Mouse (Mus musculus): ENCODE data around the gene Stx16.
A peak's percentile ranks its signal among the peaks of the same experiment; 100 is the strongest.

The Stx16 gene

GRCm38 (mm10) chr2:174075072-174075570 lies 987 bp upstream of the Stx16 start:
- no peak for DNase-seq (ENCODE audit: low read depth, low spot score)

DNA sequence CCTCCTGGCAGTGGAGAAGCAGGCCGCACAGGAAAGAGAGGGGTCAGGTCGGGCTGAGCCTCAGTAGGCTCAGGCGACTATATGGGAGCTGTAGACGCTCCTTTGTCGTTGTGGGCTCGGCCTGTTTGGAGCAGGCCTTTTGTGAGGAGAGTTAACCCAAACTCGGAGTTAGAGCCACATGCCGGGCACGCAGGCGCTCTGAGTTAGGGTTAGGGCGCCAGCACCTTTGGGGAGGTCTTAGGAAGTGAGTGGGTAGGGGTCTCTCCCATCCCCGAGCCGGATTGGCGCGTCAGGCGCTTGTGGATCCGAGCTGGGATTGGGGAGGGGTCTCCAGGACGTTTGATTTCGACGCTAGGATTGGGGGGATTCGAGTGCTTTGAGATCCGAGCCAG lies 321 bp downstream of the Stx16 start:
- no peak for DNase-seq (ENCODE audit: low read depth, low spot score)

GRCm38 (mm10) chr2:174077004-174077695 lies 1.0 kb downstream of the Stx16 start:
- peak; percentile 24 for DNase-seq (ENCODE audit: low read depth, low spot score)

DNA sequence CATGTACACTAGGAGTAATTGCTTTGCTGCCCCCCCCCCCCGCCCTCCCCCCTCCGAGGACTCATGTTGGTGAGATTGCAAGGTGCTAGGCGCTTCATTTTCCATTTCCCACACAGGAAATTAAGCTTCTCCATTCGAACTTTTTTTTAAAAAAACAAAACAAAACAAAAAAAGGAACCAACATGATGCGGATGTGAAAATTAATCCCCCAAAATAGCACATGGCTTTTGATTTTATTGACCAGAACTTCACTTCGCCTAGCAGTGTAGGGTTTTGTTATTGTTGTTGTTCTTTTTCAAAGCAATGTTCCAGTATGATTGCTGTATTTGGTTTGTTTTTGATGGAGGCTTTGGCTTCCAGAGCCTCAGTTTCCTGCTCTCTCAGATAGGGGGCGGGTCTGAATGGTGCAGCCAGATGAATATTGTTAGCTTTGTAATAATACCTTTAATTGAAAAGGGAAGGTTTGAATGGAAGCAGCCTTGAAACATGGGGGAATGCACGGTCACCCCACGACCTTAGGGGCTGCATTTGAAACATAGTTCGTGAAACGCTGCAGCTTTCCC lies 1.7 kb downstream of the Stx16 start:
- no peak for DNase-seq (ENCODE audit: low read depth, low spot score)

DNA sequence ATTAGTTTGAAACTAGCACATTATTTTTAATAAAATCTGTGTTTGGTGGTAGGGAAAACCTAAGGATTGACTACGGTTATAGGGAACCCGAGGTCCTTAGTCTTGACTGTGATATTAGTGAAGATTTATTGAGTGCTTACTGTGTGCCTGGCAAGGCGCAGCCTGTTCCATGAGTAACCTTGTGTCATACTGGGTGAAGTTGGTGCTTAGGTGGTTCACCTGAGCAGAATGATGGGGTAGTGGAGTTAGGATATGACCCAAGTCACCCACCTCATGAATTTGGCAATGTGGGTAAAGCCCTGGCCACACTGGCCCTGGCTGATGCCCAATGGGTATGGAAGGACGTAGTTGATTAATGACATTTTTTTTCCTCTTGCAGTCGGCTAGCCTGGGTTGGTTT lies 5.7 kb downstream of the Stx16 start:
- DNase-seq (ENCODE audit: low read depth, low spot score), result no peak

GRCm38 (mm10) chr2:174082380-174082918 lies 6.3 kb downstream of the Stx16 start:
- DNase-seq (ENCODE audit: low read depth, low spot score), result no peak

- no peak for DNase-seq (ENCODE audit: low read depth, low spot score)
These were observed 19.0 kb downstream of the Stx16 start for GRCm38 (mm10) chr2:174095086-174095485.

DNA sequence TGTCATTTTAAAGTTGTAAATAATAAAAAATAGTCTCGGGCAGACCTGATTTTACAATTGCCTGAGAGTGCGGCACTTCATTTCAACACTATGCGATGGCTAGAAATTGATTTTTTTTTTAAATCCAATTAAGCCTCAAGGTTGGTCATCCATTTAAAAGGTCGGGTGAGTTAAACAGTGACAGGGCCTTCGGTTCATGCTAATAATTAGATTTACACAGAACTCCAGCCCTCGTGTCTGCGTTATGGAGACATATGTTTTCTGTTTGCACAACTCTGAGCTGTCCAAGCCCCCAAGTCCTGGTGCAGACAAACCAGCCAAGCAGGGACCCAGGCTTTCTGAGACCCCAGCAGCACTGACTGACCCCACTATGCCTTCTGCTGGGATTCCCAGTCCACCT lies 26.3 kb downstream of the Stx16 start:
- DNase-seq (ENCODE audit: low read depth, low spot score), result no peak

DNA sequence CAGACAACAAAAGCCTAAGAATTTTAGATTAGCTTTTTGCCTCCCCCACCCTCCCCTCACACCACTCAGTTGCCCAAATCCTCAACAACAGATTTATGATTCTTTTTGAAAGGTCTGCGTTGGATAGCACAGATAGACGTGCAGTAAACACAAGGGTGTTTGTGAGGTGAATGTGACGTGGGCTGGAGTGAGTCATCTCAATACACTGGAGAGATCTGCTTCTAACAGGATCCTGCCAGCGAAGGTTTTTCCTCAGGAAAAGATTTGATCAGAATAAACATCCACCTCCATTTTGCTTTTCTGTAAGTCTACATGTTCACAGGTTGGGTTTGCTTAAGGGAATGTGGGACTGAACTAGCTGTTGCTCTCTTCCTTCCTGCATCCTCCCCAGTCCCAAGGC lies 27.4 kb downstream of the Stx16 start:
- no peak for DNase-seq (ENCODE audit: low read depth, low spot score)

GRCm38 (mm10) chr2:174107375-174107774 lies 31.3 kb downstream of the Stx16 start:
- DNase-seq (ENCODE audit: low read depth, low spot score), result no peak

- DNase-seq (ENCODE audit: low read depth, low spot score), result no peak
These were observed 34.1 kb downstream of the Stx16 start, which contains the start of gene Npepl1 for GRCm38 (mm10) chr2:174109991-174110782. Gene Npepl1 (plus strand): TSS chr2:174110349.

- DNase-seq (ENCODE audit: low read depth, low spot score), result no peak
These were observed 34.9 kb downstream of the Stx16 start for GRCm38 (mm10) chr2:174110783-174111549.

GRCm38 (mm10) chr2:174112931-174113330 lies 36.8 kb downstream of the Stx16 start:
- no peak for DNase-seq (ENCODE audit: low read depth, low spot score)

GRCm38 (mm10) chr2:174114148-174114864 lies 38.2 kb downstream of the Stx16 start:
- no peak for DNase-seq (ENCODE audit: low read depth, low spot score)

DNA sequence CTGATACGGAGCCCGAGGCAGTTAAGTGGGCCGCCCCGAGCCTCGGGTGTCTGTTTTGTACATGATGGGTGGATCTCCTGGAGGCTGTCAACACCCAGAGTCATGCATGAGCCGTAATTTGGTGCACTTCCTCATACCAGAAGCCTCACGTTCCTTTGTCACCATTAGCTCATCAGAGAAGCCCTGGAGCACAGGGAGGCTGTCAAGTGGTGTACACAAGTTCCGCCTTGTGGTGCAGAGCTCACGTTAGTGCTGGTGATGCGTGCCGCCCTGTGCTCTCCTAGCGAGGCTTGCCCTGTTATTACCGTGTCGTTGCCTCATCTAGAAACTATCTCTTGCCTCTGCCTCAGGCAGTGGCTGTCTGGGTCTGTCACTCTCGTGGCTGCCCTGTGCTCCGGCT lies 40.8 kb downstream of the Stx16 start:
- DNase-seq (ENCODE audit: low read depth, low spot score), result no peak

GRCm38 (mm10) chr2:174118141-174118540 lies 42.0 kb downstream of the Stx16 start:
- no peak for DNase-seq (ENCODE audit: low read depth, low spot score)

- no peak for DNase-seq (ENCODE audit: low read depth, low spot score)
These were observed 43.2 kb downstream of the Stx16 start for GRCm38 (mm10) chr2:174119259-174119658.

DNA sequence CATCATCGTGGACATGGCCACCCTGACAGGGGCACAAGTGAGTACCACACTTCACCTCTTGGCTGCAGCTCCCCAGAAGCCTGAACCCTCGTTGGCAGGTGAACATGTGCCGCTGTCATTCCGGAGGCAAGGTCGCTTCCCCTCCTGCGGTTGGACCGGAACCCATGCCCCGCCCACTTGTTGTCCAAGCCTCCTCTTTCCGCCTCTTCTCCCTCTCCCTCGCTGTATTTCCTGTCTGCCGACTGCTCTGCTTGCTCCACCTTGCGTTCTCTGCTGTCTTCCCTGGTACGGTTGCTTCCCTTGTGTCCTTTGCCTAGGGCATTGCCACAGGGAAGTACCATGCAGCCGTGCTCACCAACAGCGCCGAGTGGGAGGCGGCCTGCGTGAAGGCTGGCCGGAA lies 44.5 kb downstream of the Stx16 start:
- no peak for DNase-seq (ENCODE audit: low read depth, low spot score)

DNA sequence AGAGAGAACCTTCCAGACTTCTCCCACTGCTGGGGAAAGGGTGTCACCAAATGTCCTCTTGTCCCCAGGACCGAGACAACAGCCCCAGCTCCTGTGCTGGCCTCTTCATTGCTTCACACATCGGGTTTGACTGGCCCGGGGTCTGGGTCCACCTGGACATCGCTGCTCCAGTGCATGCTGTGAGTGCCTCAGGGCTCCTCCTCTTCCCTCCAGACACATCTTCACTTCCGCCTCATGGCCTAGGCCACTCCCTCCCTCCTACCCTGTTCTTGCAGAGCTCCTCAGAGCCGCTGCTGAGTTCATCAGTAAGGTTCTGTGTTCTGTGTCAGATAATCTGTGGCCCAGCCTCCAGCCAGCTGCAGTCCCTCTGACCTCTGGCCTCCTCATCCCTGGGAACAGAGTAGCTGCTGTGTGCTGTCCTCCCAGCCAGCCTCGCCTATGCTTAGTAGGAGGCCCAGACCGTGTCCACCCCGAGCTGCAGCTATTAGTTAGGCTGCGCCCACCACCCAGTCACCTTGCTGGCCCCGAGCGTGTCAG lies 45.4 kb downstream of the Stx16 start:
- no peak for DNase-seq (ENCODE audit: low read depth, low spot score)

DNA sequence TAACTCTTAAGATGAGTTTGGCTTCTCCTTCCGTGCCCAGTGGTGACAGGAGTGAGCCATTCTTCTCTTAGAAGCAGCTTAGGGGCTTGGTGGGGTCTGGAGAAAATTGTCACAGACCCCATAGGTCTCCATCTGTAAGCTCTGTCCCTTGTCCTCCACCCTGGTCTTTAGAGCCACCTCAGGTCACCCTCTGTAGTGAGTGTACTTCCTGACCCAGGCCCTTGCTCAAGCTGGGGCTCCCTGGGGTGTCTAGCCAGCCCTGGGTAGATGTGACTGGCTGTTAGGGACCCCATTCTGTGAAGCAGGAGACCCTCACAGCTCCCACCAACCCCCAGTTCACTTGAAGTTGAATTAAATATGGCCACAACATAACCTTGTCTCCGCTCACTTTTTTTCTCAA lies 46.2 kb downstream of the Stx16 start:
- DNase-seq (ENCODE audit: low read depth, low spot score), result no peak

- DNase-seq (ENCODE audit: low read depth, low spot score), result no peak
These were observed 47.6 kb downstream of the Stx16 start for GRCm38 (mm10) chr2:174123731-174124130.

Data from c-Kit-negative CD71-positive TER-119-positive erythroid progenitor cells, embryonic 14.5 days (primary cell).